Comparison of ENCODE assay signal across 32 mouse cellular contexts in genomic region chr2:157310963-157311637, GRCm38 (mm10). TPM values are rescaled to one million over a fixed set of nuclear protein-coding genes. Genes with fewer than 3 reads are reported as not detected.
A peak's percentile ranks its signal among the peaks of the same experiment; 100 is the strongest.
DNase-seq lines count a peak whose midpoint lies in the region; ATAC-seq lines count a peak whose summit lies in the region.
"Had no signal": no experiment of that assay in that cellular context is flagged by ENCODE, and none has a peak within 500 bp of the region (broad histone marks: within the 10 kb centered on the region; RNA-seq: fewer than 3 reads in every experiment).

No protein-coding gene starts in this region.

- peak; percentile 59 for DNase-seq in embryonic facial prominence, embryonic 14.5 days (ENCODE audit: low spot score)
- no peak for DNase-seq in embryonic facial prominence, embryonic 10.5 days (ENCODE audit: low spot score)
- no peak for DNase-seq in heart, adult 9 months (ENCODE audit: low spot score in 2 of 2)
- DNase-seq in heart, postnatal 14 days = no peak
- DNase-seq: adrenal gland, adult 8-10 months; adrenal gland, postnatal 25 days; cerebellum, adult 11-12 months; cerebellum, adult 8-10 months; cerebellum, postnatal 10 days; cerebellum, postnatal 36 days; embryo, embryonic 11 days; gastrocnemius, postnatal 10 days; gastrocnemius, postnatal 36 days; kidney, adult 18-20 months had no signal

- H3K27me3 ChIP-seq in embryonic facial prominence, embryonic 14.5 days (replicated peaks; ENCODE audit: control insufficient read depth, insufficient read depth, low read length) = no peaks in the 10 kb centered on the region
- H3K27me3 ChIP-seq in embryonic facial prominence, embryonic 10.5 days (replicated peaks; ENCODE audit: low read depth, poor library complexity, severe bottlenecking) = no peaks in the 10 kb centered on the region
- H3K27me3 ChIP-seq in heart, embryonic 13.5 days (replicated peaks) = no peaks in the 10 kb centered on the region
- no peaks in the 10 kb centered on the region for H3K27me3 ChIP-seq in heart, embryonic 16.5 days (ENCODE audit: control insufficient read depth, insufficient read depth, low read length)
- H3K27me3 ChIP-seq in midbrain, embryonic 12.5 days = no peaks in the 10 kb centered on the region
- no peaks in the 10 kb centered on the region for H3K27me3 ChIP-seq in midbrain, embryonic 15.5 days (replicated peaks)
- H3K27me3 ChIP-seq: embryonic facial prominence, embryonic 15.5 days; forebrain, embryonic 15.5 days; hindbrain, embryonic 12.5 days had no signal

- peaks cover 93% of the 10 kb centered on the region for H3K36me3 ChIP-seq in embryonic facial prominence, embryonic 14.5 days (ENCODE audit: control insufficient read depth, insufficient read depth, low read length)
- H3K36me3 ChIP-seq in embryonic facial prominence, embryonic 10.5 days (replicated peaks) = peaks cover 100% of the 10 kb centered on the region
- H3K36me3 ChIP-seq in heart, embryonic 13.5 days = peaks cover 98% of the 10 kb centered on the region
- H3K36me3 ChIP-seq in heart, embryonic 16.5 days (ENCODE audit: control insufficient read depth, insufficient read depth) = peaks cover 41% of the 10 kb centered on the region
- peaks cover 93% of the 10 kb centered on the region for H3K36me3 ChIP-seq in midbrain, embryonic 12.5 days
- H3K36me3 ChIP-seq in midbrain, embryonic 15.5 days (replicated peaks) = peaks cover 21% of the 10 kb centered on the region

- no peaks in the 10 kb centered on the region for H3K9me3 ChIP-seq in embryonic facial prominence, embryonic 14.5 days (ENCODE audit: control insufficient read depth, low read length)
- no peaks in the 10 kb centered on the region for H3K9me3 ChIP-seq in embryonic facial prominence, embryonic 10.5 days
- H3K9me3 ChIP-seq in heart, embryonic 13.5 days = no peaks in the 10 kb centered on the region
- no peaks in the 10 kb centered on the region for H3K9me3 ChIP-seq in heart, embryonic 16.5 days (replicated peaks; ENCODE audit: control insufficient read depth, low read length)
- no peaks in the 10 kb centered on the region for H3K9me3 ChIP-seq in midbrain, embryonic 12.5 days
- H3K9me3 ChIP-seq in midbrain, embryonic 15.5 days = no peaks in the 10 kb centered on the region
- H3K9me3 ChIP-seq: embryonic facial prominence, embryonic 15.5 days; forebrain, embryonic 15.5 days; hindbrain, embryonic 12.5 days had no signal

- peak; percentile 32; the same call in 1 of the 2 replicates for ATAC-seq in embryonic facial prominence, embryonic 14.5 days (ENCODE audit: low read depth)
- ATAC-seq in heart, embryonic 13.5 days (ENCODE audit: extremely low read depth, insufficient number of reproducible peaks, low FRiP score, low TSS enrichment) = no peak
- ATAC-seq in heart, embryonic 16.5 days (replicated peaks; ENCODE audit: extremely low read depth, insufficient read depth, low FRiP score) = peak; percentile 52; the same call in 1 of the 2 replicates
- ATAC-seq in midbrain, embryonic 12.5 days (ENCODE audit: low FRiP score, low read depth) = no peak
- no peak for ATAC-seq in midbrain, embryonic 15.5 days (replicated peaks)
- ATAC-seq: activated CD4-positive, CD25-positive, alpha-beta regulatory T cell, adult 4 months; forebrain, embryonic 15.5 days; hindbrain, postnatal 0 days; inflammation-experienced regulatory T-cells, adult 6 months; intestine, embryonic 16.5 days had no signal

- 73% methylated on average over 6 of the region's 6 CpGs for WGBS in embryonic facial prominence, embryonic 14.5 days
- WGBS in embryonic facial prominence, embryonic 10.5 days = 87% methylated on average over 6 of the region's 6 CpGs
- WGBS in heart, embryonic 13.5 days = 80% methylated on average over 6 of the region's 6 CpGs
- WGBS in heart, embryonic 16.5 days = 80% methylated on average over 6 of the region's 6 CpGs
- WGBS in midbrain, embryonic 12.5 days = 93% methylated on average over 6 of the region's 6 CpGs
- 86% methylated on average over 6 of the region's 6 CpGs for WGBS in midbrain, embryonic 15.5 days

- no peak overlapping the region for H3K9ac ChIP-seq in embryonic facial prominence, embryonic 14.5 days (ENCODE audit: low read depth, low read length)
- no peak overlapping the region for H3K9ac ChIP-seq in heart, embryonic 13.5 days
- no peak overlapping the region for H3K9ac ChIP-seq in heart, embryonic 16.5 days (ENCODE audit: low read length)
- H3K9ac ChIP-seq in midbrain, embryonic 12.5 days (replicated peaks) = no peak overlapping the region
- H3K9ac ChIP-seq in midbrain, embryonic 15.5 days = no peak overlapping the region
- H3K9ac ChIP-seq: embryonic facial prominence, embryonic 15.5 days; forebrain, embryonic 15.5 days; hindbrain, embryonic 12.5 days had no signal

- no peak overlapping the region for H3K27ac ChIP-seq in embryonic facial prominence, embryonic 14.5 days (replicated peaks; ENCODE audit: low read depth, low read length)
- H3K27ac ChIP-seq in embryonic facial prominence, embryonic 10.5 days (replicated peaks) = no peak overlapping the region
- H3K27ac ChIP-seq in heart, embryonic 13.5 days (replicated peaks) = peak overlapping the region; percentile 41
- peak overlapping the region; percentile 7; the same call in 1 of the 2 replicates for H3K27ac ChIP-seq in heart, embryonic 16.5 days (ENCODE audit: low read length)
- H3K27ac ChIP-seq in midbrain, embryonic 12.5 days (replicated peaks) = 0 out of 2 replicates have a peak overlapping the region, but pooled peaks have one; percentile 35
- no peak overlapping the region for H3K27ac ChIP-seq in midbrain, embryonic 15.5 days
- H3K27ac ChIP-seq: embryonic facial prominence, embryonic 15.5 days; forebrain, embryonic 15.5 days; hindbrain, embryonic 12.5 days; hindbrain, postnatal 0 days had no signal

- no peaks in the 10 kb centered on the region for H3K4me1 ChIP-seq in embryonic facial prominence, embryonic 14.5 days (ENCODE audit: control insufficient read depth, insufficient read depth, low read length)
- no peaks in the 10 kb centered on the region for H3K4me1 ChIP-seq in embryonic facial prominence, embryonic 10.5 days
- peaks cover 27% of the 10 kb centered on the region for H3K4me1 ChIP-seq in heart, embryonic 13.5 days
- H3K4me1 ChIP-seq in heart, embryonic 16.5 days (ENCODE audit: control insufficient read depth, insufficient read depth, low read length) = no peaks in the 10 kb centered on the region; the same call in 1 of the 2 replicates
- H3K4me1 ChIP-seq in midbrain, embryonic 12.5 days = peaks cover 17% of the 10 kb centered on the region
- peaks cover 30% of the 10 kb centered on the region for H3K4me1 ChIP-seq in midbrain, embryonic 15.5 days

- intact Hi-C loops in heart, postnatal 14 days (cut with DNase I) = no loop called here

- no peak overlapping the region for H3K4me3 ChIP-seq in embryonic facial prominence, embryonic 14.5 days (ENCODE audit: low read depth, low read length)
- H3K4me3 ChIP-seq in embryonic facial prominence, embryonic 10.5 days = no peak overlapping the region
- H3K4me3 ChIP-seq in heart, embryonic 13.5 days = no peak overlapping the region
- no peak overlapping the region for H3K4me3 ChIP-seq in heart, embryonic 16.5 days (ENCODE audit: low read length)
- H3K4me3 ChIP-seq in midbrain, embryonic 12.5 days = no peak overlapping the region
- no peak overlapping the region for H3K4me3 ChIP-seq in midbrain, embryonic 15.5 days
- H3K4me3 ChIP-seq: embryonic facial prominence, embryonic 15.5 days; forebrain, embryonic 15.5 days; hindbrain, embryonic 12.5 days had no signal

- H3K4me2 ChIP-seq in embryonic facial prominence, embryonic 14.5 days (ENCODE audit: low read depth, low read length) = no peak overlapping the region
- no peak overlapping the region for H3K4me2 ChIP-seq in heart, embryonic 13.5 days
- no peak overlapping the region for H3K4me2 ChIP-seq in heart, embryonic 16.5 days (ENCODE audit: low read depth, low read length)
- no peak overlapping the region for H3K4me2 ChIP-seq in midbrain, embryonic 12.5 days (replicated peaks)
- H3K4me2 ChIP-seq in midbrain, embryonic 15.5 days = no peak overlapping the region
- H3K4me2 ChIP-seq: embryonic facial prominence, embryonic 15.5 days; forebrain, embryonic 15.5 days; hindbrain, embryonic 12.5 days had no signal

RNA-seq across cellular contexts. Expression of gene Mroh8, which starts 31.8 kb away (rescaled TPM):
- polyA plus RNA-seq in embryonic facial prominence, embryonic 14.5 days (2014; fragmentation: Nextera tagmentation; extraction: Ambion mirVana) = 0.12 and 0.29 TPM in 2 replicates
- polyA plus RNA-seq in embryonic facial prominence, embryonic 10.5 days (2016; fragmentation: Nextera tagmentation; extraction: Ambion mirVana) = 0.73 and 1.0 TPM in 2 replicates
- polyA plus RNA-seq in heart, embryonic 13.5 days (2015; fragmentation: Nextera tagmentation; extraction: Ambion mirVana) = 0.29 and 0.32 TPM in 2 replicates
- 0.24 and 0.59 TPM in 2 replicates for polyA plus RNA-seq in heart, embryonic 16.5 days (2015; fragmentation: Nextera tagmentation; extraction: Ambion mirVana)
- under 1 TPM; 0.12 to 0.19 TPM for total RNA-seq in heart, postnatal 14 days (2021)
- polyA plus RNA-seq in midbrain, embryonic 12.5 days (2016; fragmentation: Nextera tagmentation; extraction: Ambion mirVana) = 0.42 and 0.72 TPM in 2 replicates
- 0.50 and 0.74 TPM in 2 replicates for polyA plus RNA-seq in midbrain, embryonic 15.5 days (2015; fragmentation: Nextera tagmentation; extraction: Ambion mirVana)
- total RNA-seq: hindbrain, postnatal 0 days had no signal
- polyA plus RNA-seq: activated CD4-positive, CD25-positive, alpha-beta regulatory T cell, adult 4 months had no signal

RNA-seq across cellular contexts. Expression of gene Rpn2, which starts 32.3 kb away (rescaled TPM):
- 310 and 342 TPM in 2 replicates for polyA plus RNA-seq in embryonic facial prominence, embryonic 14.5 days (2014; fragmentation: Nextera tagmentation; extraction: Ambion mirVana)
- polyA plus RNA-seq in embryonic facial prominence, embryonic 10.5 days (2016; fragmentation: Nextera tagmentation; extraction: Ambion mirVana) = 266 and 277 TPM in 2 replicates
- polyA plus RNA-seq in heart, embryonic 13.5 days (2015; fragmentation: Nextera tagmentation; extraction: Ambion mirVana) = 192 and 198 TPM in 2 replicates
- polyA plus RNA-seq in heart, embryonic 16.5 days (2015; fragmentation: Nextera tagmentation; extraction: Ambion mirVana) = 159 and 178 TPM in 2 replicates
- total RNA-seq in heart, postnatal 14 days (2021) = 10 to 100 TPM; 89.2 to 94.4 TPM
- polyA plus RNA-seq in midbrain, embryonic 12.5 days (2016; fragmentation: Nextera tagmentation; extraction: Ambion mirVana) = 222 and 226 TPM in 2 replicates
- 215 and 218 TPM in 2 replicates for polyA plus RNA-seq in midbrain, embryonic 15.5 days (2015; fragmentation: Nextera tagmentation; extraction: Ambion mirVana)

RNA-seq across cellular contexts. Expression of gene Ghrh, which starts 36.2 kb away (rescaled TPM):
- 0.51 TPM in 1 of 2 replicates, not detected in the other for polyA plus RNA-seq in embryonic facial prominence, embryonic 14.5 days (2014; fragmentation: Nextera tagmentation; extraction: Ambion mirVana)
- 0.34 and 1.3 TPM in 2 replicates for polyA plus RNA-seq in embryonic facial prominence, embryonic 10.5 days (2016; fragmentation: Nextera tagmentation; extraction: Ambion mirVana)
- polyA plus RNA-seq in heart, embryonic 13.5 days (2015; fragmentation: Nextera tagmentation; extraction: Ambion mirVana) = not detected in 2 replicates
- polyA plus RNA-seq in heart, embryonic 16.5 days (2015; fragmentation: Nextera tagmentation; extraction: Ambion mirVana) = not detected in 2 replicates
- total RNA-seq in heart, postnatal 14 days (2021) = not detected
- 1.0 and 1.1 TPM in 2 replicates for polyA plus RNA-seq in midbrain, embryonic 12.5 days (2016; fragmentation: Nextera tagmentation; extraction: Ambion mirVana)
- 1.3 and 4.1 TPM in 2 replicates for polyA plus RNA-seq in midbrain, embryonic 15.5 days (2015; fragmentation: Nextera tagmentation; extraction: Ambion mirVana)
- total RNA-seq: adrenal gland, adult 8-10 months; adrenal gland, postnatal 25 days; ES-E14; gastrocnemius, adult 18-20 months; gastrocnemius, postnatal 10 days; gastrocnemius, postnatal 36 days; granulocyte monocyte progenitor cell, adult 5-6 weeks; heart, adult 8-10 months; hematopoietic stem cell, adult 5-6 weeks; hindbrain, postnatal 0 days had no signal
- polyA plus RNA-seq: activated CD4-positive, CD25-positive, alpha-beta regulatory T cell, adult 4 months; cortical plate, adult 2 months; embryonic facial prominence, embryonic 15.5 days; heart, postnatal 0 days; inflammation-experienced regulatory T-cells, adult 6 months had no signal

RNA-seq across cellular contexts. Expression of gene Manbal, which starts 56.3 kb away (rescaled TPM):
- 39.7 and 43.3 TPM in 2 replicates for polyA plus RNA-seq in embryonic facial prominence, embryonic 14.5 days (2014; fragmentation: Nextera tagmentation; extraction: Ambion mirVana)
- 61.1 and 66.5 TPM in 2 replicates for polyA plus RNA-seq in embryonic facial prominence, embryonic 10.5 days (2016; fragmentation: Nextera tagmentation; extraction: Ambion mirVana)
- polyA plus RNA-seq in heart, embryonic 13.5 days (2015; fragmentation: Nextera tagmentation; extraction: Ambion mirVana) = 64.1 and 65.4 TPM in 2 replicates
- 54.0 and 61.7 TPM in 2 replicates for polyA plus RNA-seq in heart, embryonic 16.5 days (2015; fragmentation: Nextera tagmentation; extraction: Ambion mirVana)
- total RNA-seq in heart, postnatal 14 days (2021) = 10 to 100 TPM; 20.7 to 23.3 TPM
- polyA plus RNA-seq in midbrain, embryonic 12.5 days (2016; fragmentation: Nextera tagmentation; extraction: Ambion mirVana) = 66.5 and 75.6 TPM in 2 replicates
- polyA plus RNA-seq in midbrain, embryonic 15.5 days (2015; fragmentation: Nextera tagmentation; extraction: Ambion mirVana) = 104 and 107 TPM in 2 replicates

Comparison
In these comparisons a context has a peak if more than half of its experiments do, and no peak if none do; other contexts are left out.
1. ATAC-seq: peak in embryonic facial prominence, embryonic 14.5 days (single experiment) and heart, embryonic 16.5 days (single experiment); none in heart, embryonic 13.5 days (single experiment), midbrain, embryonic 12.5 days (single experiment) and midbrain, embryonic 15.5 days (single experiment).
2. H3K27ac ChIP-seq: peak in heart, embryonic 13.5 days (single experiment), heart, embryonic 16.5 days (single experiment) and midbrain, embryonic 12.5 days (single experiment); none in embryonic facial prominence, embryonic 14.5 days (single experiment), embryonic facial prominence, embryonic 10.5 days (single experiment) and midbrain, embryonic 15.5 days (single experiment).